Mouse (Mus musculus): ENCODE measurements around the gene Tssc4. TPM values are rescaled to one million over a fixed set of nuclear protein-coding genes. Genes with fewer than 3 reads are reported as not detected.

Tssc4 gene
- total and polyA plus RNA-seq, 2 experiments from 2014 or later, result 34.0 to 71.7 TPM

- H3K9ac ChIP-seq (replicated peaks; ENCODE audit: low read depth, low read length), result no peak overlapping the region
- peaks cover 31% of the 10 kb centered on the region for H3K4me1 ChIP-seq (ENCODE audit: control insufficient read depth, insufficient read depth)
- 26% methylated on average over 3 of the region's 3 CpGs for WGBS
- DNase-seq (ENCODE audit: low spot score) (peak; percentile 57), ATAC-seq (ENCODE audit: insufficient read depth, low read depth) (peak; percentile 19; the same call in 1 of the 2 replicates)
- peak overlapping the region; percentile 82 for H3K27ac ChIP-seq (ENCODE audit: low read depth)
- no peak overlapping the region for H3K4me3 ChIP-seq (ENCODE audit: low read depth, low read length)
- no peak overlapping the region for H3K4me2 ChIP-seq (ENCODE audit: low read depth, low read length)
- no peaks in the 10 kb centered on the region for H3K9me3 ChIP-seq (replicated peaks; ENCODE audit: control insufficient read depth, low read length)
- H3K27me3 ChIP-seq (ENCODE audit: control insufficient read depth, insufficient read depth, low read length), result no peaks in the 10 kb centered on the region
- TF ChIP-seq EP300 (IDR thresholded peaks at IDR 0.05; ENCODE audit: low read depth), result peak; percentile 33; the same call in 1 of the 2 replicates
- no peak for TF ChIP-seq CTCF (IDR thresholded peaks at IDR 0.05; ENCODE audit: low read depth)
- no peaks in the 10 kb centered on the region for H3K36me3 ChIP-seq (replicated peaks; ENCODE audit: control insufficient read depth, insufficient read depth, low read length)
These were observed 27.8 kb upstream of the Tssc4 start for GRCm38 (mm10) chr7:143041138-143041822.

- DNase-seq (ENCODE audit: low spot score) (peak; percentile 86), ATAC-seq (ENCODE audit: insufficient read depth, low read depth) (peak; percentile 89)
- Histone ChIP-seq H3K4me3 (ENCODE audit: low read depth, low read length) (no peak overlapping the region), H3K27me3 (ENCODE audit: control insufficient read depth, insufficient read depth, low read length) (no peaks in the 10 kb centered on the region), H3K36me3 (replicated peaks; ENCODE audit: control insufficient read depth, insufficient read depth, low read length) (no peaks in the 10 kb centered on the region), H3K9ac (replicated peaks; ENCODE audit: low read depth, low read length) (0 out of 2 replicates have a peak overlapping the region, but pooled peaks have one; percentile 21), H3K4me1 (ENCODE audit: control insufficient read depth, insufficient read depth) (peaks cover 31% of the 10 kb centered on the region), H3K9me3 (replicated peaks; ENCODE audit: control insufficient read depth, low read length) (no peaks in the 10 kb centered on the region), H3K27ac (ENCODE audit: low read depth) (peak overlapping the region; percentile 82), H3K4me2 (ENCODE audit: low read depth, low read length) (no peak overlapping the region; the same call in 1 of the 2 replicates)
- 9% methylated on average over 3 of the region's 3 CpGs for WGBS
- peak; percentile 70 for TF ChIP-seq EP300 (IDR thresholded peaks at IDR 0.05; ENCODE audit: low read depth)
- TF ChIP-seq CTCF (IDR thresholded peaks at IDR 0.05; ENCODE audit: low read depth), result no peak
These were observed 27.0 kb upstream of the Tssc4 start for GRCm38 (mm10) chr7:143042089-143042488.

DNA sequence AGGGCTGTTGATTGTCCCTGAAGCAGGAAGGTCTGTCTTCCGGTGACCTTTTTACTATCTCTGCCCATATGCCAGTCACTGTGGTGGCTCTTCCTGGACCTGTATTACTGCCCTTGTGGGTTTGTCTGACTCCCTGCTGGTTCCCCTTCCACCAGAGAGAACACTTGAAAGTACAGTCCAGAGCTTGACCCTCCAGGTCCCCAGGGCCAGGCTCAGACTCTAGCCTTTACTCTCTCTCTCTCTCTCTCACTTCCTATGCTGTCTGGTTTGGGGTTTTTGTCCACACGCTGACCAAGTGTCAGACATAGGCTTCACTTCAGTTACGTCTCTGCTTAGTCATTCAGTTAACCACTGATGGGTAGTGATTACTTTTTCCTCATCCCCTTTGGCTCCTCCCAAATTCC lies 26.1 kb upstream of the Tssc4 start:
- no peak overlapping the region for H3K9ac ChIP-seq (replicated peaks; ENCODE audit: low read depth, low read length)
- no peak overlapping the region for H3K4me3 ChIP-seq (ENCODE audit: low read depth, low read length)
- H3K4me1 ChIP-seq (ENCODE audit: control insufficient read depth, insufficient read depth), result peaks cover 31% of the 10 kb centered on the region
- no peaks in the 10 kb centered on the region for H3K36me3 ChIP-seq (replicated peaks; ENCODE audit: control insufficient read depth, insufficient read depth, low read length)
- peak overlapping the region; percentile 82 for H3K27ac ChIP-seq (ENCODE audit: low read depth)
- ATAC-seq (ENCODE audit: insufficient read depth, low read depth) (no peak), DNase-seq (ENCODE audit: low spot score) (no peak)
- H3K9me3 ChIP-seq (replicated peaks; ENCODE audit: control insufficient read depth, low read length), result no peaks in the 10 kb centered on the region
- H3K4me2 ChIP-seq (ENCODE audit: low read depth, low read length), result no peak overlapping the region
- TF ChIP-seq CTCF (IDR thresholded peaks at IDR 0.05; ENCODE audit: low read depth), result no peak
- no peak for TF ChIP-seq EP300 (IDR thresholded peaks at IDR 0.05; ENCODE audit: low read depth)
- 56% methylated on average over 3 of the region's 3 CpGs for WGBS
- H3K27me3 ChIP-seq (ENCODE audit: control insufficient read depth, insufficient read depth, low read length), result no peaks in the 10 kb centered on the region

GRCm38 (mm10) chr7:143044049-143044825 lies 24.8 kb upstream of the Tssc4 start:
- no peak overlapping the region for H3K9ac ChIP-seq (replicated peaks; ENCODE audit: low read depth, low read length)
- DNase-seq (ENCODE audit: low spot score) (no peak), ATAC-seq (ENCODE audit: insufficient read depth, low read depth) (no peak)
- no peak overlapping the region for H3K27ac ChIP-seq (ENCODE audit: low read depth)
- H3K4me1 ChIP-seq (ENCODE audit: control insufficient read depth, insufficient read depth), result peaks cover 33% of the 10 kb centered on the region
- H3K4me2 ChIP-seq (ENCODE audit: low read depth, low read length), result no peak overlapping the region
- WGBS, result 80% methylated on average over 2 of the region's 2 CpGs
- H3K36me3 ChIP-seq (replicated peaks; ENCODE audit: control insufficient read depth, insufficient read depth, low read length), result no peaks in the 10 kb centered on the region
- no peaks in the 10 kb centered on the region for H3K9me3 ChIP-seq (replicated peaks; ENCODE audit: control insufficient read depth, low read length)
- no peak overlapping the region for H3K4me3 ChIP-seq (ENCODE audit: low read depth, low read length)
- no peaks in the 10 kb centered on the region for H3K27me3 ChIP-seq (ENCODE audit: control insufficient read depth, insufficient read depth, low read length)
- TF ChIP-seq CTCF (IDR thresholded peaks at IDR 0.05; ENCODE audit: low read depth) (no peak), EP300 (IDR thresholded peaks at IDR 0.05; ENCODE audit: low read depth) (no peak)

DNA sequence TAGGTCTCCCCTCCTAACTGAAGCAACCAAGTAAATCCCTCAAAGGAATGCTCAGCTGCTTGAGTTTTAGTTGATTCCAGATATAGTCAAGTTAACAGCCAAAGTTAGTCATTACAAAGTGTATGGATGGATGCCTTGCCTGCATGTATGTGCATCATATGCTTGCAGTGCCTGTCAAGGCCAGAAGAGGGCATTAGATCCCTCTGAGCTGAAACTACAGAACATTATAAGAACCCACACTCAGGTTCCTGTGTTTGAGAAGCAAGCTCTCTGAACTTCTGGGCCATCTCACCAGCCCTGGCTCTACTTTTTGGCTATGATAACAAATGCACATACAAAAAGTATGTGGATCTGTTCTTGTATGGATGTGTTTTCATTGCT lies 24.2 kb upstream of the Tssc4 start:
- Histone ChIP-seq H3K9ac (replicated peaks; ENCODE audit: low read depth, low read length) (no peak overlapping the region), H3K36me3 (replicated peaks; ENCODE audit: control insufficient read depth, insufficient read depth, low read length) (no peaks in the 10 kb centered on the region), H3K27me3 (ENCODE audit: control insufficient read depth, insufficient read depth, low read length) (no peaks in the 10 kb centered on the region), H3K4me1 (ENCODE audit: control insufficient read depth, insufficient read depth) (peaks cover 39% of the 10 kb centered on the region), H3K9me3 (replicated peaks; ENCODE audit: control insufficient read depth, low read length) (no peaks in the 10 kb centered on the region), H3K4me2 (ENCODE audit: low read depth, low read length) (no peak overlapping the region), H3K27ac (ENCODE audit: low read depth) (no peak overlapping the region), H3K4me3 (ENCODE audit: low read depth, low read length) (no peak overlapping the region)
- TF ChIP-seq CTCF (IDR thresholded peaks at IDR 0.05; ENCODE audit: low read depth), result 0 out of 2 replicates have a peak, but pooled peaks have one; percentile 16
- no peak for TF ChIP-seq EP300 (IDR thresholded peaks at IDR 0.05; ENCODE audit: low read depth)
- ATAC-seq (ENCODE audit: insufficient read depth, low read depth), result no peak
- no peak for DNase-seq (ENCODE audit: low spot score)

All from heart, postnatal 0 days (tissue).